ENCODE assay signal across 20 mouse cellular contexts in genomic region chr19:15943117-15943423, GRCm38 (mm10). TPM values are rescaled to one million over a fixed set of nuclear protein-coding genes. Genes with fewer than 3 reads are reported as not detected.
DNase-seq lines count a peak whose midpoint lies in the region; TF ChIP-seq lines count a peak whose summit lies in the region.
"Had no signal": no experiment of that assay in that cellular context is flagged by ENCODE, and none has a peak within 500 bp of the region (broad histone marks: within the 10 kb centered on the region; RNA-seq: fewer than 3 reads in every experiment).

No protein-coding gene starts in this region.

- peaks cover 5% of the 10 kb centered on the region for H3K4me1 ChIP-seq in ES-Bruce4 (ENCODE audit: control insufficient read depth, insufficient read depth, low read length)
- H3K4me1 ChIP-seq: embryonic facial prominence, embryonic 10.5 days; embryonic facial prominence, embryonic 12.5 days; forebrain, embryonic 13.5 days had no signal

- 0 out of 2 replicates have a peak, but pooled peaks have one; percentile 5 for TF ChIP-seq EP300 in ES-Bruce4 (IDR thresholded peaks at IDR 0.05; ENCODE audit: insufficient read depth, low read depth, low read length)

- peak overlapping the region; percentile 69 for H3K27ac ChIP-seq in ES-Bruce4 (ENCODE audit: insufficient read depth, low read length)
- H3K27ac ChIP-seq: embryonic facial prominence, embryonic 10.5 days; embryonic facial prominence, embryonic 12.5 days; forebrain, embryonic 13.5 days; forebrain, embryonic 15.5 days had no signal

- H3K9ac ChIP-seq in ES-Bruce4 (ENCODE audit: low read depth, poor library complexity, severe bottlenecking), result peak overlapping the region; percentile 35
- H3K9ac ChIP-seq: embryonic facial prominence, embryonic 12.5 days; forebrain, embryonic 13.5 days; forebrain, embryonic 15.5 days; forebrain, postnatal 0 days had no signal

- TF ChIP-seq CTCF in ES-Bruce4 (IDR thresholded peaks at IDR 0.05; ENCODE audit: low read depth, low read length), result no peak

- no peaks in the 10 kb centered on the region for H3K27me3 ChIP-seq in ES-Bruce4 (ENCODE audit: control insufficient read depth, insufficient read depth, low read length, poor library complexity, severe bottlenecking)
- H3K27me3 ChIP-seq: embryonic facial prominence, embryonic 12.5 days; forebrain, embryonic 13.5 days; forebrain, embryonic 15.5 days; Patski had no signal

- no peaks in the 10 kb centered on the region for H3K36me3 ChIP-seq in ES-Bruce4 (ENCODE audit: control insufficient read depth, insufficient read depth, low read length, poor library complexity, severe bottlenecking)
- H3K36me3 ChIP-seq: embryonic facial prominence, embryonic 10.5 days; embryonic facial prominence, embryonic 12.5 days; forebrain, embryonic 15.5 days; G1E had no signal

- no peaks in the 10 kb centered on the region for H3K9me3 ChIP-seq in ES-Bruce4 (replicated peaks; ENCODE audit: control insufficient read depth, insufficient read depth, low read length, poor library complexity, severe bottlenecking)
- H3K9me3 ChIP-seq: embryonic facial prominence, embryonic 10.5 days; embryonic facial prominence, embryonic 12.5 days; forebrain, embryonic 13.5 days; forebrain, embryonic 15.5 days; G1E had no signal

- peak; percentile 27 for DNase-seq in heart, adult 11 months
- no peak for DNase-seq in heart, adult 9 months (ENCODE audit: low spot score in 2 of 2)
- DNase-seq in right cerebral cortex, postnatal 25 days, result no peak
- DNase-seq in thymus, postnatal 0 days (ENCODE audit: low spot score), result no peak
- DNase-seq: adrenal gland, adult 8-10 months; adrenal gland, postnatal 14 days; adrenal gland, postnatal 36 days; cerebellum, adult 11-12 months; cerebellum, adult 2 months; cerebellum, adult 9-10 months; cerebellum, postnatal 10 days; cerebellum, postnatal 25 days; forebrain, postnatal 0 days had no signal

- peak; percentile 91 for TF ChIP-seq POLR2A in ES-Bruce4 (IDR thresholded peaks at IDR 0.05; ENCODE audit: insufficient read depth, low read length)

- peak overlapping the region; percentile 87 for H3K4me3 ChIP-seq in ES-Bruce4 (ENCODE audit: low read depth, low read length)
- H3K4me3 ChIP-seq: embryonic facial prominence, embryonic 10.5 days; embryonic facial prominence, embryonic 12.5 days; forebrain, embryonic 13.5 days; forebrain, embryonic 15.5 days had no signal

RNA-seq across cellular contexts. Expression of gene Psat1, which starts 4.1 kb away (rescaled TPM):
- 213 and 228 TPM in 2 replicates for polyA plus RNA-seq in ES-Bruce4 (2011; ENCODE audit: insufficient read depth, insufficient read length, low read depth, missing spikeins)
- polyA plus RNA-seq in thymus, postnatal 0 days (2015; fragmentation: Nextera tagmentation; extraction: Ambion mirVana), result 119 and 138 TPM in 2 replicates

RNA-seq across cellular contexts. Expression of gene Cep78, which starts 41.7 kb away (rescaled TPM):
- polyA plus RNA-seq in ES-Bruce4 (2011; ENCODE audit: insufficient read depth, insufficient read length, low read depth, missing spikeins), result 31.0 and 33.6 TPM in 2 replicates
- 15.4 and 15.8 TPM in 2 replicates for polyA plus RNA-seq in thymus, postnatal 0 days (2015; fragmentation: Nextera tagmentation; extraction: Ambion mirVana)
